In genomic region chr13:23312909-23313669, GRCm38 (mm10) we compare ENCODE assay signal across 8 mouse cellular contexts. TPM values are rescaled to one million over a fixed set of nuclear protein-coding genes. Genes with fewer than 3 reads are reported as not detected.
DNase-seq lines count a peak whose midpoint lies in the region; ATAC-seq and TF ChIP-seq lines count a peak whose summit lies in the region.

No protein-coding gene starts in this region.

- H3K36me3 ChIP-seq in heart, embryonic 14.5 days (ENCODE audit: control insufficient read depth, insufficient read depth, low read length), result no peaks in the 10 kb centered on the region
- H3K36me3 ChIP-seq in hindbrain, embryonic 13.5 days, result no peaks in the 10 kb centered on the region
- H3K36me3 ChIP-seq in midbrain, embryonic 13.5 days, result no peaks in the 10 kb centered on the region

- H3K4me2 ChIP-seq in heart, embryonic 14.5 days (ENCODE audit: low read length), result peak overlapping the region; percentile 89
- H3K4me2 ChIP-seq in hindbrain, embryonic 13.5 days, result peak overlapping the region; percentile 75
- peak overlapping the region; percentile 80 for H3K4me2 ChIP-seq in midbrain, embryonic 13.5 days (replicated peaks)

- H3K4me3 ChIP-seq in heart, embryonic 14.5 days (ENCODE audit: control insufficient read depth in 1 of 2, insufficient read depth in 1 of 2, low read depth in 1 of 2, low read length in 2 of 2), result peak overlapping the region; percentile 35 to 41
- peak overlapping the region; percentile 47 for H3K4me3 ChIP-seq in hindbrain, embryonic 13.5 days
- peak overlapping the region; percentile 47 for H3K4me3 ChIP-seq in midbrain, embryonic 13.5 days (replicated peaks)

- peak overlapping the region; percentile 45 for H3K9ac ChIP-seq in heart, embryonic 14.5 days (ENCODE audit: low read length)
- peak overlapping the region; percentile 61 for H3K9ac ChIP-seq in hindbrain, embryonic 13.5 days
- peak overlapping the region; percentile 55 for H3K9ac ChIP-seq in midbrain, embryonic 13.5 days (replicated peaks)

- no peak for TF ChIP-seq POLR2A in brain, embryonic 14.5 days (IDR thresholded peaks at IDR 0.05; ENCODE audit: borderline replicate concordance, extremely low read depth, insufficient read depth, insufficient read length, poor library complexity, severe bottlenecking)

- H3K9me3 ChIP-seq in heart, embryonic 14.5 days (ENCODE audit: control insufficient read depth, low read length), result no peaks in the 10 kb centered on the region
- no peaks in the 10 kb centered on the region for H3K9me3 ChIP-seq in hindbrain, embryonic 13.5 days
- no peaks in the 10 kb centered on the region for H3K9me3 ChIP-seq in midbrain, embryonic 13.5 days

- no peak for TF ChIP-seq CTCF in brain, embryonic 14.5 days (IDR thresholded peaks at IDR 0.05; ENCODE audit: borderline replicate concordance, extremely low read depth, insufficient read depth, insufficient read length)

- no peak overlapping the region for H3K27ac ChIP-seq in heart, embryonic 14.5 days (replicated peaks in 1 of 2; ENCODE audit: control insufficient read depth in 1 of 2, insufficient read depth in 1 of 2, low read depth in 2 of 2, low read length in 2 of 2)
- no peak overlapping the region for H3K27ac ChIP-seq in hindbrain, embryonic 13.5 days
- H3K27ac ChIP-seq in midbrain, embryonic 13.5 days, result no peak overlapping the region

- H3K27me3 ChIP-seq in heart, embryonic 14.5 days (ENCODE audit: control insufficient read depth, insufficient read depth, low read length), result peaks cover 67% of the 10 kb centered on the region
- peaks cover 90% of the 10 kb centered on the region for H3K27me3 ChIP-seq in hindbrain, embryonic 13.5 days
- peaks cover 79% of the 10 kb centered on the region for H3K27me3 ChIP-seq in midbrain, embryonic 13.5 days

- no peak for ATAC-seq in heart, embryonic 14.5 days (ENCODE audit: insufficient number of reproducible peaks, insufficient read depth, low FRiP score, low read depth)
- peak; percentile 53 for ATAC-seq in hindbrain, embryonic 13.5 days (ENCODE audit: low FRiP score)
- peak; percentile 65 for ATAC-seq in midbrain, embryonic 13.5 days

- WGBS in heart, embryonic 14.5 days, result 1% methylated on average over 42 of the region's 42 CpGs
- 1% methylated on average over 42 of the region's 42 CpGs for WGBS in hindbrain, embryonic 13.5 days
- 1% methylated on average over 42 of the region's 42 CpGs for WGBS in midbrain, embryonic 13.5 days

- peaks cover 5 to 9% of the 10 kb centered on the region in 2 experiments; a peak in 2 of 4 replicates for H3K4me1 ChIP-seq in heart, embryonic 14.5 days (ENCODE audit: control insufficient read depth in 2 of 2, insufficient read depth in 2 of 2, low read length in 2 of 2)
- H3K4me1 ChIP-seq in hindbrain, embryonic 13.5 days (replicated peaks), result peaks cover 21% of the 10 kb centered on the region
- H3K4me1 ChIP-seq in midbrain, embryonic 13.5 days (replicated peaks), result peaks cover 22% of the 10 kb centered on the region

- DNase-seq in heart, postnatal 4 days, result no peak
- DNase-seq in brain, embryonic 14.5 days (ENCODE audit: low read depth), result peak; percentile 64
- DNase-seq in spleen, adult 12 weeks (ENCODE audit: low spot score), result no peak
- no peak for DNase-seq in ovary, postnatal 36 days (ENCODE audit: low spot score)
- DNase-seq in spleen, adult 18-20 months, result no peak

RNA-seq across cellular contexts. Expression of gene Zfp322a, which starts 55.9 kb away (rescaled TPM):
- polyA plus RNA-seq in heart, embryonic 14.5 days (2014; fragmentation: Nextera tagmentation; extraction: Ambion mirVana), result 39.5 and 41.0 TPM in 2 replicates
- 10 to 100 TPM; 17.6 to 23.5 TPM for total RNA-seq in heart, postnatal 4 days (2021)
- polyA plus RNA-seq in brain, embryonic 14.5 days (2012; rRNA removed), result 21.2 and 22.4 TPM in 2 replicates
- polyA plus RNA-seq in hindbrain, embryonic 13.5 days (2015; fragmentation: Nextera tagmentation; extraction: Ambion mirVana), result 54.5 and 58.1 TPM in 2 replicates
- 56.3 and 58.9 TPM in 2 replicates for polyA plus RNA-seq in midbrain, embryonic 13.5 days (2015; fragmentation: Nextera tagmentation; extraction: Ambion mirVana)
